Mouse (Mus musculus) hindbrain, embryonic 11.5 days (tissue): ENCODE data around the gene Tmem74b. TPM values are rescaled to one million over a fixed set of nuclear protein-coding genes. Genes with fewer than 3 reads are reported as not detected.

Experiments
- ATAC-seq: fragments of 200-750 bp; cut with Nextera tagmentation; 2 replicates; pipeline ENCODE4 v1.8.0; 2017; ENCODE audit warnings: mild to moderate bottlenecking, moderate TSS enrichment, moderate library complexity; ENCODE audit not compliant: low FRiP score
- DNase-seq: peaks from one replicate; pipeline ENCODE4 v3.0.0-alpha.2; 2015; ENCODE audit warnings: low spot score
- H3K27ac ChIP-seq: fragments of 300-500 bp; sonication (generic); 2 replicates; pipeline ENCODE4 v1.5.1; 2014; ENCODE audit warnings: mild to moderate bottlenecking, low read depth, low read length
- H3K27me3 ChIP-seq: fragments of 300-500 bp; sonication (generic); 2 replicates; pipeline ENCODE4 v1.6.1; 2014; ENCODE audit warnings: mild to moderate bottlenecking, low read length, moderate library complexity, mixed read lengths; ENCODE audit not compliant: control insufficient read depth, insufficient read depth
- H3K36me3 ChIP-seq: fragments of 300-500 bp; sonication (generic); 2 replicates; pipeline ENCODE4 v1.6.1; 2014; ENCODE audit warnings: mild to moderate bottlenecking, low read length, moderate library complexity, mixed read lengths; ENCODE audit not compliant: control insufficient read depth, insufficient read depth
- H3K4me1 ChIP-seq: fragments of 300-500 bp; sonication (generic); replicated peaks from 2 replicates; pipeline ENCODE4 v1.6.1; 2014; ENCODE audit warnings: low read length, mixed read lengths; ENCODE audit not compliant: control insufficient read depth, insufficient read depth
- H3K4me2 ChIP-seq: fragments of 300-500 bp; sonication (generic); replicated peaks from 2 replicates; pipeline ENCODE4 v1.6.1; 2014; ENCODE audit warnings: mild to moderate bottlenecking, low read depth, low read length
- H3K4me3 ChIP-seq: fragments of 300-500 bp; sonication (generic); 2 replicates; pipeline ENCODE4 v1.5.1; 2014; ENCODE audit warnings: low read depth, low read length
- H3K9ac ChIP-seq: fragments of 300-500 bp; sonication (generic); 2 replicates; pipeline ENCODE4 v1.6.1; 2014; ENCODE audit warnings: low read depth, low read length
- H3K9me3 ChIP-seq: fragments of 300-500 bp; sonication (generic); 2 replicates; pipeline ENCODE4 v1.6.1; 2016; ENCODE audit warnings: low read length; ENCODE audit not compliant: control insufficient read depth
- WGBS: fragments of 180-500 bp; shearing (Covaris S2); extraction: QIAGEN DNeasy Blood & Tissue Kit; methylation state at CpG from one replicate; pipeline ENCODE4 v1.1.7; 2014; 5-methylcytosine and 5-hydroxymethylcytosine counted together
- polyA plus RNA-seq: library from polyadenylated mRNA; unstranded; fragments of >200 nt; fragmentation: Nextera tagmentation; extraction: Ambion mirVana; gene quantifications from 2 replicates; pipeline ENCODE4 v1.2.1, GENCODE M21; 2014

Tmem74b gene
- polyA plus RNA-seq = 4.3 and 5.2 TPM in 2 replicates

DNA sequence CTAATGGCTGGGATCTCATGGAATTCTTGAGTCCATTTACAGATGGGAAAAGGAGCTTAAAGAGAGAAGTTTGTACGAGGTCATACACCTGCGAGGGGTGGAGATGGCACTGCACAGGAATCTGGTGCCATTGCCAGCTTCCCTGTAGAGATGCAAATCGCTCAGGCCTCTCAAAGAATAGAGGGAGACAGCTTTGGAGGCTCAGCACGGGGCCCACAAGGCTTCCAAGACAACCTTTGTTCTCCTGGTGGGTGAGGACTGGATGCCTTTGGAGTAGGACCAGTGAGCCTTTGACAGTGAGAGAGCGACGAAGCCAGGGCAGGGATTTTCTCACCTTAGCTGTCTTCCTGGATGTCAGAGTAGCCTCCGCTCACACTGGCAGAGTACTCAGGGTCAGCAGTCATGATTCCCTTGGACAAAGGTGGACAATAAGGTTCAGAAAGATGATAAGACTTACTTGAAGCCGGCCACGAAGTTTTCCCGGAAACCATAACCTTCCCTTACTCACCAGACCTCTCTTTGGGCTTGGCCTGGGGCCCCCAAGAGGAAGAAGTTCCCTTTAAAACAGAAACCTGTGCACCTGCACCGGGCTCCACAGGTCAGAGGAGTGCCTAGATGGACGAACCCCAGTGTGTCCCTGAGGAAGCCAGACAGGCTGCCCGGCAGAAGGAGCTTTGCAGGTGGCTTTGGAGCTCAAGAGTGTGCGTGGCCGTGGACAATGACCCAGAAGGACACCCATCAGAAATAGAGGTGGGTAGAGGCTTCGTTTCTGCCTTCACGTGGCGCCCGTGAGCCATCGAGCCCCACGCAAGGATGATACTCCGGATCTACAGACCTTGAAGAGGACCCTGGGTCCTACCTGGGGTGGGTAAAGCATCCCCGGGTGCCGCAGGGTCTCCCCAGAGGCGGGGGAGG, at the start of gene Tmem74b:
Tmem74b (plus strand) TSS at position 778 of the 915 bp plus-strand sequence.
- Histone ChIP-seq H3K9ac (peak within 1 kb of the TSS; percentile 84), H3K4me2 (peak within 1 kb of the TSS; percentile 100), H3K9me3 (no peaks in the 10 kb centered on the region), H3K36me3 (no peaks in the 10 kb centered on the region), H3K4me3 (peak within 1 kb of the TSS; percentile 53), H3K27me3 (peaks cover 10% of the 10 kb centered on the region; the same call in 1 of the 2 replicates), H3K27ac (peak within 1 kb of the TSS; percentile 17; the same call in 1 of the 2 replicates), H3K4me1 (no peaks in the 10 kb centered on the region)
- WGBS = 4% methylated on average over 25 of the region's 25 CpGs
- peak; percentile 51 for ATAC-seq
- DNase-seq = no peak

DNA sequence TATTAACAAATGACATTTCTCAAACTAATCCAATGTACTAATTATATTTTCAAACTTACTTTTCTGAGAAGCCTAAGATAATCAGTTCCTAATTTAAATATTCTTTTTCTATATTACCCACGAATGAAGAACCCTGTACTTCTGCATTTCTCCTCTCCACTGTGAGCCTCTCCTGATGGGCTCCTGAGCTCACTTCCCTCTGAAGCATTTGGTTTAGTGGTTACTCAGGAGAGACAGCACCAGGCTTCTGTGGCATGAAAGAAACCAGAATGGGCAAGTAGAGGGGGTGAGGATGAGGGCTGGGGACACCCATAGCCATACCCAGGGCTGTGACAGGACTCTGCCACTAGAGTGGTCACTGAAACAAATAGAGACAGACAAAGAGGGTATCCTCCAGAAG, 49.8 kb upstream of the Tmem74b start:
- no peak for DNase-seq
- Histone ChIP-seq H3K4me1 (no peaks in the 10 kb centered on the region), H3K27ac (no peak overlapping the region), H3K27me3 (no peaks in the 10 kb centered on the region), H3K36me3 (no peaks in the 10 kb centered on the region), H3K9me3 (no peaks in the 10 kb centered on the region), H3K4me2 (no peak overlapping the region), H3K4me3 (no peak overlapping the region), H3K9ac (no peak overlapping the region)
- 66% methylated on average over 1 of the region's 1 CpGs for WGBS
- ATAC-seq = no peak

GRCm38 (mm10) chr2:151668433-151668832, 33.4 kb upstream of the Tmem74b start, which contains the start of gene Rad21l:
Gene Rad21l (minus strand): TSS chr2:151668533.
- H3K4me3 ChIP-seq = no peak within 1 kb of the TSS
- no peak within 1 kb of the TSS for H3K27ac ChIP-seq
- no peaks in the 10 kb centered on the region for H3K4me1 ChIP-seq
- 0 out of 2 replicates have a peak, but pooled peaks cover 2% of the 10 kb centered on the region for H3K27me3 ChIP-seq
- WGBS = 75% methylated on average over 3 of the region's 3 CpGs
- DNase-seq = no peak
- H3K9ac ChIP-seq = no peak within 1 kb of the TSS
- H3K36me3 ChIP-seq = no peaks in the 10 kb centered on the region
- no peak for ATAC-seq
- H3K9me3 ChIP-seq = no peaks in the 10 kb centered on the region
- H3K4me2 ChIP-seq = no peak within 1 kb of the TSS

DNA sequence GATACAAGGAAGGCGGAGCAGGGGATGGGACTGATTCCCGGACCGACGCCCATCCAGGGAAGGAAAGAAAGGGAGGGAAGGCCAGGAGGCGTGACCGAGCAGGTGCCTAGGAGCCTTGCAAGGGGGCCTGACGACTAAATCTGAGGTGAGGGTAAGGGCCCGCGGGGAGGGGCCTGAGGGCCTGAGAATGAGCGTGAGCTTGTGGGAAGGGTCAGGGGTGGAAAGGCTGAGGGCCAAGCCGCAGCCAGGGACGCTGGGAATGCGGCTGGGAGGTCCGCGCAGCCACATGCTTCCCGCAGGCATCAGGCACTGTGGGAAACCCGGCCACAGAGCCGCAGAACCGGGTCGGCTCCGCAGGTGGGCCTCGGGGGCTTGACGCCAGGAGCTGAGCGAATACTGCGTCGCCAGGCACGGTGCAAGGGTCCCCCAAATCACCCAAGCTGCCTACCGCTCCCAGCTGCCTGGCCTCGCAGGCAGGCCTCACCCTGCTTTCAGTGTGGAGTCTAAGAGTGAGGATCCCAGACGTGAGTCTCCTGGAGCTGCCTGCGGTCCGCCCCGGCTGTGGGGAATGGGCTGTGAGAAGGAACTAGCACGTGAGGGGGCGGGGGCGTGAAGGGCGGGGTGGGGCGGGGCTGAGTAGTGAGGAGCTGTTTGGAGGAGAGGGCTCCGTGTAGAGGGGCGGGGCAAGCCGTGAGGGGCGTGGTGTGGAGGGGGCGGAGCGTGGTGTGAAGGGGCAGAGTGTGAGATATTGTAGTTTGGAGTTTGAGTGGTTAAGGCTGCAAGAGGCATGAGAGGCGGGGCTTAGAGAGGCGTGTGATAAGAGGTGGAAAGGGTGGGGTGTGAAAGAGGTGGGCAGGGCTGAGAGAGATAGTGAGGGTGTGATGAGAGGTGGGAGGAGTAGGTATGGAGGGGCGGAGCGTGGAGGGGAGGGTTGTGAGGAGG, 31.5 kb upstream of the Tmem74b start:
- H3K4me2 ChIP-seq = no peak overlapping the region; the same call in 1 of the 2 replicates
- WGBS = 42% methylated on average over 48 of the region's 48 CpGs
- no peak overlapping the region for H3K27ac ChIP-seq
- H3K4me1 ChIP-seq = no peaks in the 10 kb centered on the region
- ATAC-seq (peak; percentile 70), DNase-seq (peak; percentile 6)
- H3K9me3 ChIP-seq = no peaks in the 10 kb centered on the region
- no peak overlapping the region for H3K4me3 ChIP-seq
- no peak overlapping the region for H3K9ac ChIP-seq
- H3K27me3 ChIP-seq = 0 out of 2 replicates have a peak, but pooled peaks cover 2% of the 10 kb centered on the region
- H3K36me3 ChIP-seq = no peaks in the 10 kb centered on the region

GRCm38 (mm10) chr2:151670968-151671329, 30.9 kb upstream of the Tmem74b start:
- DNase-seq (no peak), ATAC-seq (peak; percentile 6; the same call in 1 of the 2 replicates)
- no peaks in the 10 kb centered on the region for H3K4me1 ChIP-seq
- H3K4me3 ChIP-seq = no peak overlapping the region
- H3K27ac ChIP-seq = no peak overlapping the region
- no peaks in the 10 kb centered on the region for H3K9me3 ChIP-seq
- no peaks in the 10 kb centered on the region for H3K36me3 ChIP-seq
- no peak overlapping the region for H3K4me2 ChIP-seq
- 70% methylated on average over 1 of the region's 1 CpGs for WGBS
- 0 out of 2 replicates have a peak, but pooled peaks cover 2% of the 10 kb centered on the region for H3K27me3 ChIP-seq
- no peak overlapping the region for H3K9ac ChIP-seq

- Histone ChIP-seq H3K4me2 (no peak overlapping the region), H3K4me3 (no peak overlapping the region), H3K27me3 (no peaks in the 10 kb centered on the region), H3K36me3 (no peaks in the 10 kb centered on the region), H3K4me1 (no peaks in the 10 kb centered on the region), H3K9me3 (no peaks in the 10 kb centered on the region), H3K27ac (no peak overlapping the region), H3K9ac (no peak overlapping the region)
- 60% methylated on average over 2 of the region's 2 CpGs for WGBS
- DNase-seq (no peak), ATAC-seq (no peak)
These were observed 25.6 kb upstream of the Tmem74b start for GRCm38 (mm10) chr2:151676234-151676633.

DNA sequence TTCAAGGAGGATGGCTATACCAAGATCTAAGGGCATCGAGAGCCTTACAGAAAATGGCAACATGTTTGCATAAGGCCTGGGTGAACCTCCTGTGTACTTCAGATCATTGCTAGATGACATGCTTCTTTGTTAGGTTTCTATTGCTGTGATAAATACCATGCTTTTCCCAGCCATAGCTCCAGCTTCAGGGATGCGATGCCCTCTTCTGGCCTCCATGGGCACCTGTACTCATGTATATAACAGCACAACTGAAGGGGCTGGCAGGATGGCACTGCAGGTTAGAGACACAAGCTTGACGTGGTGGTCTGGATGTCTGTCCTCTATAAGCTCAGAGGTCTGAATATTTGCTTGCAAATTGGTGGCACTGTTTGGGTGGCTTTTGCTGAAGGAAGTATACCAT, 19.5 kb upstream of the Tmem74b start:
- peak; percentile 41 for DNase-seq

DNA sequence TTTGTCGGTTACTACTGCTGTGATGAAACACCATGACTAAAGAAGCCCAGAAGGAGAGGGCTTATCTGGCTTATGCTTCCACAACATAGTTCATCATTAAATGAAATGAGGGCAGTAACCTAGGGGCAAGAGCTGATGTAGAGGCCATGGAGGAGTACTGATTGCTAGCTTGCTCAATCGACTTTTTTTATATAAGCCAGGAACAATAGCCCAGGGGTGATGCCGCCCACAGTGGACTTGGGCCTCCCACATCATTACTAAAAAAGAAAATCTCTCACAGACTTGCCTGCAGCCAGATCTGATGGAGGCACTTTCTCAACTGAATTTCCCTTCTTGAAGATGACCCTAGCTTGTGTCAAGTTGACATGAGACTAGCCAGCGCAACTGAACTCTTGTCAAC, 18.8 kb upstream of the Tmem74b start:
- no peak overlapping the region for H3K4me2 ChIP-seq
- WGBS = 89% methylated on average over 4 of the region's 4 CpGs
- no peaks in the 10 kb centered on the region for H3K4me1 ChIP-seq
- H3K4me3 ChIP-seq = no peak overlapping the region
- H3K27ac ChIP-seq = no peak overlapping the region
- H3K27me3 ChIP-seq = no peaks in the 10 kb centered on the region; the same call in 1 of the 2 replicates
- no peaks in the 10 kb centered on the region for H3K36me3 ChIP-seq
- H3K9me3 ChIP-seq = no peaks in the 10 kb centered on the region
- no peak overlapping the region for H3K9ac ChIP-seq
- DNase-seq (no peak), ATAC-seq (no peak)

More for the DNA sequence above, 19.5 kb upstream of the Tmem74b start:
- no peak overlapping the region for H3K9ac ChIP-seq
- H3K27me3 ChIP-seq = no peaks in the 10 kb centered on the region; the same call in 1 of the 2 replicates
- WGBS = 59% methylated on average over 3 of the region's 3 CpGs
- H3K4me3 ChIP-seq = no peak overlapping the region
- no peak overlapping the region for H3K4me2 ChIP-seq
- no peaks in the 10 kb centered on the region for H3K4me1 ChIP-seq
- no peak overlapping the region for H3K27ac ChIP-seq
- H3K36me3 ChIP-seq = no peaks in the 10 kb centered on the region
- ATAC-seq = peak; percentile 56; the same call in 1 of the 2 replicates
- H3K9me3 ChIP-seq = no peaks in the 10 kb centered on the region
